Mouse (Mus musculus) spleen, postnatal 14 days (tissue): ENCODE results near the gene Fam19a5.

Experiments
- DNase-seq, 2 experiments: peaks; one replicate each; pipeline ENCODE4 v3.0.0; 2021 to 2022; ENCODE audit warnings: low spot score in 2 of 2

The Fam19a5 gene

DNA sequence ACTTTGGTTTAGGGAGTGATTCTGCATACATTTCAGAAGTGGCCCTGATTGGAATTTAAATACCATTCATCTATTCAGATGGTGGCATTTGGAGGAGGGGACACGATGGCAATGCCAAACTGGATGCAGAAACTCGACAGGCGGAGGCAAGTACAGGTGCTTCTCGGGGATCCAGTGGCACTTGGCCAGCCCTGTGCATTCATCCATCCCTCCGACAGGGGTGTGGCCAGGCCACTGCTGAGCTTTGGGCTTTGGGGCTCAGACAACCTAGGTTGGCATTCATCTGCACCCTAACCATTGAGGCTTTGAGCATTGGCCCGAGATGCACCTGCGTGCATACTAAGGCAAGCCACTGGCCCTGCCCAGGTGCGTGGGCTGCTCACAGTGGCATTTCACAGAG, 52.6 kb downstream of the Fam19a5 start:
- DNase-seq = no peak

DNA sequence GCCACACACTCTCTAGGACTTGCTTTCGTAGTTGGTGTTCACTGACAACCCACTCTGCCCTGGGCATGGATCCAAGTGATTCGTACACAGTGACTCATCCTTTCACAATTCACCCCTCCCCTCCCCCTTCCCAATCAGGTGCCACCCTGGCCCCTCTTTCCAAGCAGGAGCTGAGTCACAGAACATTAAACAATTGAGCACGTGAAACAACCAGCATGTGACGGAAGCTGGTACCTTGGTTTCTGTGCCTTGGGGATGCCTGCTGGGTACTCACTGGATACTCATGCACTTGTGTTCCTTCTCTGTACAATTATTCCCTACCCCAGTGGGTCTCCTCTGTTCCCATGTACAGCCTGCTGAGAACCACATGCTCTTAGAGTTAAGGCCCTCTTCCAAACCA, 53.0 kb downstream of the Fam19a5 start:
- no peak for DNase-seq

DNA sequence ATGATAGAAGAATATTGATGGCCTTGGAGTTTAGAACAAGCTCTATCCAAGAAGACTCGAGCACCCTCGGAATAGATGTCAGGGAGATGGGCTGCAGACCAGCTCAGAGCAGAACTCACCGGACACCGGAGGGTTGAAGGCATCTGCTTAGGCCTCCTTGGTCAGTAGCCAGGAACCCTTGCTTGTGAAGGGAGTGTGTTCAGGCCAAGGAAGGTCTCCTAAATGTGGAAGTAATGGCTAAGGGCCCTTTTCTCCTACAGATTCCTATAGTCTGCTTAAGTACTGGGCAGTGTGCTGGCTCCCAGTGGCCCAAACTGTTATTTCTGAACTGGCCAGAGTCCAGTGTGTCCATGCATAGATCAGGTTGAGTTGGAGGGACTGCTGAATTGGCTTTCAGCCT, 53.7 kb downstream of the Fam19a5 start:
- no peak for DNase-seq

DNA sequence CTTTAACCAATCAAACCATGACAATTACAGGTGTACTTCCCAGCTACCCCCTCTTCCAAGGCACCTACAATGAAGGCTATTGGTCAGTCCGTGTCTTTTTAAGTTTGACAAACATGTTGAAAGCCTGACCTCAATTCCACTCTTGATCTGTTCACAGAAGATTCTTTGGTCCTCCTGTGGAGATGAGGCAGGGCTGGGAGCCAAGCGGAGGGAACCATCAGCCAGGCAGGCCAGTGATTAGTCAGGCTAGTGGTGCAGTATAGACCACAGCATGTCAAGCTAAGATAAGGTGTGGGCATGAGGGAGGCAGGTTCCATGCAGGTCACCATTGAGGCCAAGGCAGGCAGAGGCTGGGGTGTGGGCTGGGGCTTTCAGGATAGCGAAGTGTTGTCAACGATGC, 54.5 kb downstream of the Fam19a5 start:
- DNase-seq = no peak

DNA sequence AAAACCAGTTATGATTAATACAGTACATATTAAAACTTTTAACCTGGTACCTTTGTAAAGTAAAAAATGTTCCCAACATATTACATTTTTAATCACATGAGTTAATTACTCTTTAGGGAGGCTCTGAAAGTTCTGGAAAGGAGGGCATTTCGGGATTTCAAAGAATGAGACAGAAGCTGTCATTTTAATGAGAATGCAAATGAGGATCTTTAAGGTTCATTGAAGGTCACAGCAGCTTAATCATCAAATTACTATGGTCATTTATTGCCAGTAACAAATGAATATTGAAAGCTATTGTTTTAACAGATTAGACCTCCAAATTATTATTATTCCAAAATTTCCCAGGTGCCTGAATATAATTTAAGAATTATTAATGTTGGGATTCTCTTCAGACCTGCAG, 59.2 kb downstream of the Fam19a5 start:
- DNase-seq = no peak

DNA sequence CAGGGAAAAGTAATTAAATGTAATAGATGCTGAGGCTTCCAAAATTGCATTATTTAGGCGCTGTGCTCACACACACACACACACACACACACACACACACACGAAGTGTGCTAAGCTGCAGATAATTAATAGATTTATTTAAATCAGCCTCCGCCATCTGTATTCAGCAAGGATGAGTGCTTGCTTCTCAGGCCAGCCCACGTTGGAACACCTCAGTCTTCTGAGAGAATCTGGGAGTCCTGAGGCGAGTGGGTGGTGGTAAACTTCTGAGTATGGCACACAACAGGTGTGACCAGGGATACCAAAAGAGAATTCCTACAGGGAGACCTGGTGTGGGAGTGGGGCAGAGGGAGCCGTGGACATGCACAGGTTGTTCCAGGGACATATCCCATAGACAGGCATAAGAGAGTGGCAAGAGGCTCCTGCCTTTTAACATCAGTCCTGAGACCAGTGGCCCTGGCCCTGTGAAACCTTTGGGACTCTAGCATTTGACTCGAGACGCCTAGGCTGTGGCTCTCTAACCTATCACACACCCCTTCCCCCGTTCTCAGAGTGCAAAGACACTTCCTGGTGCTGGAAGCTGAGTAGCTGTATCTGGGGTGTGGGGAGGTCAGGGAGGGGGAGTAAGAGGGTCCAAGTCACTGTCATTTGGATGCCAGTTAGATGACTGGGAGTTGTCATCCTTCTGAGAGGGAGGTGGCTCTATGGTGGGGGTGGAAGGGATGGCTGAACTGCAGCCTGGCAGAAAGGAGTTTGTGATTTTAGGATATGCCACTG, 61.6 kb downstream of the Fam19a5 start:
- no peak for DNase-seq

DNA sequence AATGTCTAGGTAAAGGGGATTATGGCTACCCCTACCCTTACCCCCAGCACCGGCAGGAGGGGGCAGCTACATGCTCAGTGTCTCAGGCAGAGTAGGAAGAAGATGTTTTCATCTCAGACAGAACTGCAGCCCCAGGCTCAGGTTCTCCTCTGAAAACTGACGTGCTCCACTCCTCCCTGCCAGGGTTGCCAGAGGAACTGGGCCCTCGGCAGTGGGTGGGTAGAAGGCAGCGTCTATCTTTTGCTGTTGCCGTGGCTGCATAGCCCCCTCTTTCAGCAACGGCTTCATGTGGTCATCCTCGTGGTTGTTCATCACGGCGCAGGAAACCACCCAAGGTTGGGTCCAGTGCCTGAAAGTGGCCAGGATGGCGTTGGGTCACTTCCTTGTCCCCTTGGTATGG, 62.6 kb downstream of the Fam19a5 start:
- no peak for DNase-seq

DNA sequence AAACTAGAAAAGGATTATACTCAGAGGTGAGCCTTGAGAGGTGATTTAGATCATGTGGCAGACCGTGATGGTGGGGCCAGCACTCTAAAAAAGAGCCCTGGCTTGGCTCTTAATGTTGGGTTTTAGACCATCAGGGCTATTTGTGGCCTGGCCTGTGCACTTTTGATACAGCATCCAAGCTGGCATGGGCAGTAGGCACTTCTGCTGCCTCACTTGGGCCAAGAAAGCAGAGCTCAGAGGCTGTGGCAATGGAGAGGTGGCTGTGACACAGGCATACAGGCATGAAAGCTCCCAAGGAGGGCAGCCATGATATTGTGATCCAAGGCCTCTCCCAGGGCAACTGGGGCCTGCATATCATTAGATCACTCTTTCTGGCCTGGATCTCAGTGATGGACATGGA, 65.1 kb downstream of the Fam19a5 start:
- no peak for DNase-seq

DNA sequence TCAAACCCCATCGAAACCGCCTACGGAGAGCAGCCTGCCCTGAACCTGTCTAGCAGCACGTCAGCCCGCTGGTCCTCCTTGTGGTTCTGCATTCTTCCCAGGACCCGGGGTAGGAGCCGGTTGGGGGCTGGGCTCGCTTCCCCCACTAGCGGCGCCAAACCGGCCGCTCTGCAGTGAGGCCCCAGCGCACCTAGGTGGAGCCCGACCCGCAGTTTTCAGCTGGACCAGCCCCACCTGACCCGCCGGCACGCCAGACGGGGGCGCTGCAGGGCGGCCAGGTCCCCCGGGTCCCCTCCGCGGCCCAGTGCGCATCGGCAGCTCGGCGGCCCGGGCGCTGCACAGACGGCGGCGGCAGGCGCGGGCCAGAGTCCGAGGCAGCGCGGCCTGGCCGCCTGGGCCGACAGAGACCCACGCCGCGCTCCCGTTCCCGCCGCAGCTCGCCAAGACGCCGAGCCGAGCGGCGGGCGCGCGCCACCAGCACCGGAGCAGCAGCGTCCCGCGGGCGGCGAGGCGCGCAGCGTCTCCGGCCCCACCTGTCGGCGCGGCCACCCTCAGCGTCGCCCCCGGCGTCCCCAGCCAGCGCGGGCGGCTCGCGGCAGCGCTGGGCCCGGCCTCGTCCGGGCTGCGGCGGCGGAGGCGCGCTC, 80.0 kb downstream of the Fam19a5 start:
- no peak for DNase-seq

DNA sequence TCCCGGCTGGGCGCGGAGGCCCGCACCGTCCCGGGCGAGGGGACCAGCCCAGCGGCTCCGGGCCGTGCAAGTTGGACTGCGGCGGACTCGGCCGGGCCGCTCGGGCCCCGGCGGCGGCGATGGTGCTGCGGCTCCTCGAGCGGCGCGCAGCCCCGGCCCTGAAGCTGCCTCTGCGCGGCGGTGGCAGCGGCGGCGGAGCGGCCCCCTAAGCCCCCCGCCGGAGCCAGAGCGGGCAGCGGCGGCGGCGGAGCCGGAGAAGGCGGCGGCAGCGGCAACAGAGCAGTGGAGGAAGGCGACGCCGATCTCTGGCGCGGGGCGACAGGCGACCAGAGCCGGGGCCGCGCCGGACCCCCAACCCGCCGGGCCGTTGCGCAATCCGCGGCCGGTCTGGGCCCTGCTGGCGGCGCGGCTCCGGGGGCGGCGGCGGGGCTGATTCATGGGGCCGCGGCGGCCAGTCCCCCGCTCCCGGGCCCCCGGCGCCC, 80.6 kb downstream of the Fam19a5 start:
- no peak for DNase-seq

DNA sequence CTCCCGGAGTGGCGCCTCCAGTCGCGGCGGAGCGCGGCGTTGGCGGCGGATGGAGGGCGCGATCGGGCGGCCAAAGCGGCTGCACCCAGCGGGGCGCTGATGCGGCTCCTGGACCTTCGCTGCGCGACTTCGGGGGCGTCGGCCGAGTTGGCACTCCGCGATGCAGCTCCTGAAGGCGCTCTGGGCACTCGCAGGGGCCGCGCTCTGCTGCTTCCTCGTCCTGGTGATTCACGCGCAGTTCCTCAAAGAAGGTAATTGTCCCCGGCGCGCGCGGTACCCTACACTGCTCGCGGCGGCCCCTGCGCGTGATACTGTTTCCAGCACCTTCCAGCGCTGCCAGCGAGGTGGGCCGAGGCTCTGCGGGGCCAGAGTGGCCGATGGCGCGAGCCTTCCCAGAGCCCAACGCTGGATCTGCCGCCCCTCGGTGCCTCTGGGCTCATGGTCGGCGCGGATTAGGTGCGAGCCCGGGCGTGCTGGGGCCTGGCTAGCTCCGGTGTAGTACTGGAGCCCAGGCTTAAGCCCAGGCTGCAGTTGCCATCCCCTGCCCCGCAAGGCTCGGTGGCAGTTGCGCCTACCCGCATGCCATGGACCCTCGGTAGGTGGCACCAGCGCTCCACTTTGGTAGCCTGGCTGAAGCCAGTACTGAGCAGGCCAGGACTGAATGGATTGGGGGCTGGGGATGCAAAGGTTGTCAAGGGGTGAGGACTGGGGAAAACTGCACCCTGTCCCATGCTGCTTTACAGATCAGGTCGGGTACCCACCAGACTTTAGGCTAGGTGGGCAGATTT, 81.3 kb downstream of the Fam19a5 start:
- no peak for DNase-seq

DNA sequence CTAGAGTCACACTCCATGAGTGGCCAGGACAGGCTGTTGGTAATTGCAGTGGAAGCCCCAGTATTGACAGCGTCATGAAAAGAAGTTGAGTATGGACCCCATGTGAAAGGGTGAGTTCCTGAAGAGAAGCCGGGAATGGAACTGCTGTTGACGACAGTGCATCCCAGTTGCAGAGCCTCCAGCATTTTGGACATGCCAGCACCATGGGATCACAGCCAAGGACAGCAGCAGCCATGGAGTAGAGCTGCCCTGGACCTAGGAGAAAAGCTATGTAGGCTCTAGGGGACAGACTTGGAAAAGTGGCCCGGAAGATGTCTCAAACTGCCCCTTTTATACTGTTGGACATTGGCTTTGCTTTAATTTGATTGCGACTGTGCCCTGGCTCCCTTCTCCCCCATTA, 91.2 kb downstream of the Fam19a5 start:
- DNase-seq = no peak

DNA sequence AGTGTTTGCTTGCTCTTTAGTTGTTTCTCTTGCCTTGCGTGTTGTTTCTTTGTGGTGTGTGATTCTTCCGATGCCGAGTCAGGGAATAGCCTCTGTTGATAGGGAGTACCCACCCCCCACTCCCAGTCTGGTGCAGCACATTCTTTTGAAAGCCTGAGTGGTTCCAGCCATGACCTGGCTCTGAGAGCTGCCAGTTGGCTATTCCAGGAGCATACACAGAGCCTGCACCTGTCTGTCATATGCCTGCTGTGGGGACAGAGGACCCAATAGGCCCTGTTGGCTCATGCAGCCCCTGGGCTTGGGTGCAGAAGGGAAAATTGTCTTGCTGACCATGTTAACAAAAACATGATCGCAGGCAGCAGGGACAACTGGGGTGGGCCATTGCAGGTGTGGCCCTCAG, 92.3 kb downstream of the Fam19a5 start:
- no peak for DNase-seq

DNA sequence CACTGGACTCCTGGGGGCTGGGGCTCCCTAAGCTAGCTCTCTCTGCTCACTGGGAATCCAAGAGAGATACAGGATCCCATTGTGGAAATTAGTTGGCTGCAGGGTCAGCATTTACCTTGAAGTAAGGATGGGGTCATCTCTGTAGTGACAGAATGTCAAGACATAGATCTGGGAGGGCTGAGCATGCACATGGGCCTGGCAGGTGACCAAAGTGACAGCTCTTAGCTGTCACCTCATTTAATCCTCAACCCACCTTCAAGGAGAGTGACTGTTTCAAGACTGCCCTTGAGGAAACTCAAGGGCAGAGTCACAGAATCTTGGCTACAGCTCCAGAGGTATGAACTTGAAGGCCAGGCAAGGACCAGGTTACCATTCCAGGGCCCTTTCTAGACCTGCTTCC, 93.1 kb downstream of the Fam19a5 start:
- DNase-seq = no peak

DNA sequence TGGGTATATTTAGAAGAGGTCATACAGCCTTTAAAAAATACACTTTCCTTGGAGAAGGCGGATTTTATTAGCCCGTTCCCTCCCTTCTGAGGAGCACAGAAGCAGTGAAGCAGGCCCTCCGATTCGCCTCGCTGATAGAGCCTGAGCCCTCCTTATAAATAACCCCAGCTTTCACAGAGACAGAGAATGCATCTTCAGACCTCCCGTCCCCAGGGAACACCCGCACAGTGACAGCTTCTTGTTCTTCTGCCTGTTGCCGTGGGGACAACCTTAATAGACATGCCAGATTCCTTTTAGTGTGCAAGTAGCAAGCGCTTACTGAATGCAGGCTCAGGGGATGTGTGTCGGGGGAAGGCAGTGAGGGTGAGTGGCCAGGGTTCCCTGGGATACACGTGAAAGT, 94.2 kb downstream of the Fam19a5 start:
- no peak for DNase-seq

DNA sequence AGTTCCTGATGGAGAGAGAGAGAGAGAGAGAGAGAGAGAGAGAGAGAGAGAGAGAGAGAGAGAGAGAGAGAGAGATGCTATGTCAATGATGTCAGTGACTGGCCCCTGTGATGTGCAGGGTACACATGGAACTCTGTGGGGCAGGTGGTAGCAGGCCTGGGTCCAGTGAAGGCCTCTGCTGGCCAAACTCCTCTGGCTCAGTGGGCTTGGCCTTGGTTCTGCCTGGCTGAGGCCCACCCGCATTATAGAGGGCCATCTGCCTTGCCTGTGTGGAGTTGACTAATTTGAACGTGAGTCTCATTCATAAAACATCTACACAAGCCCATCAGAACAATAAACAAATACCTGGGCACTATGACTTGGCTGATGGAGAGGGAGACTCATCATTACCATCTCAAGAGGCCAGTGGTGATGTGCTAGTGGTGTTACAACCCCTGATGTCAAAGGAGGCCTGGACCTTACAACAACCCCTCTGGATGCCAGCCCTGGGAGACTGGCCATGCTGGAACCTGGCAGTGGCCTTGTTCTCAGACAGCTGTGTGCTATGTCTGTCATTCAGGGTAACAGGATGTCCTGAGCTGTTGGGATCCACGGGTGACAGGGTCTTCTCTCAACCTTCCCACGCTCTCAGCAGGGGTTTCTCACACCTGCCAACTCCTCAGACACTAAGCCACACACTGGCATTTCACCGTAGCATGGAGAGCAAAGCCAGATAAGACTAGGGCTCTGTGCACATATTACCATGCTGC, 102.4 kb downstream of the Fam19a5 start:
- DNase-seq = no peak

DNA sequence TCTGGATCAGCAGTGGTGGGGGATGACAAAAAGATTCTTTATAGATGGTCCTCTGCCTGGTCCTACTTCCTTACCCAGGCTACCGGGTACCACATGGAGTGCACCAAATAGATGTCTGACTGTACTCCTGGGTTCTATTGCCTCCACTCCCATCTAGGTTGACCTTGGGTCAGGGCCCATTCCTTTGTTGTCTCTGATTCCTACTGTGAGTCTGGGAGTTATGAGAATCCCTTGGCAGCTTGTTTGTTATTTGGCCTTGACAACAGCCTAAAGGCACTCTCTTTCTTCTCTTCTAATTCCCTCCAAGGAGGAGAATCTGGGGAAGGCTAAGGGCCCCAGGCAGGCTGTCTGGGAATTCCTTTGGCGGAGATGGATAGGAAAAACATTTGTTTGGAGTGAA, 105.6 kb downstream of the Fam19a5 start:
- DNase-seq = no peak

DNA sequence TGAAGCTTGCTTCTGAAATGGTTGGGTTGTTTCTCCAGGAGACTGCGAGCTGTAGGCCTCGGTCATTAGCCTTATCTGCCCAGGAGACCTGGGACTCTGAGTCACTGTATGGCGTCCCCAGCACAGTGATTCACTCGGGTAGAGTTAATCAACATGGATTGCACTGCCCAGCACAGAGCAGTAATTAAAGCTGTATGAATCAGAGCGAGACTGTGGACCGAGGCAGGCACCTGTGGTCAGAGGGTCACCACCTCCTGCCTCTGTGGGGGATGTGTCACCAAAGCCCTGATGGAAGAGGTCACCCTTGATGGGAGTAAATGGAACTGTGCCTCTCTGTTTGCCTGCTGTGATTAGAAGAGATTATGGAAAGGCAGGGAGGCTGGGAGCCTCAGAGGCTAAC, 110.5 kb downstream of the Fam19a5 start:
- no peak for DNase-seq

DNA sequence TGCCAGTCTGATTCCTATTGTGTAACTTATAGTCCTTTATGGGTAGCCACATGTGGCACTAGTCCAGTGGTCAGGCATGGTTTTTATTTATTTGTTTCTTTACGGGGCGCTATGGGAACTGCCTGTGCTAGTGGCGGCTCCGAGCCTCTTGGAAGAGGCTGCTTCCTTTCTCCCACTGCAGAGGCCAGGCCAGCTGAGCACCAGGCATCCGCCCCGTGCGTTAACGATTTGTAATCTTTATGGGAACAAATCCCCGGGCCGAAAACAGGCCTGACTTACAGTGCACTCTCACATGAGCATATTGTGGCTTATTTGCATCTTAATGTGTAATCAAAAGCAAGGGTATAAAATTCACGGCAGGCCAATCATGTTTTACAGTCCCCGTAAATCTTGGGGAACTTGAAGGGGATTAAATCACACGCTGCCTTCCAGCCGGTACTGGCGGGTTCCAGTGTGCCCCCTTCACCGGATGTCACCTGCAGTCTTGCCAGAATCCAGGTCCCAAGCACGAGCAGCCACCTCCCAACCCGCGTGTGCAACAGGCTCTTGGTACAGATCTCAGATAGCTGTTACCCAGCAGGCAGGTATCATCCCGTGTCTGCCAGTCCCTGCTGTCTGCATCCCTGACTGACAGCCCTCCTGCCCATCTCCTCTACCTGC, 112.5 kb downstream of the Fam19a5 start:
- no peak for DNase-seq

DNA sequence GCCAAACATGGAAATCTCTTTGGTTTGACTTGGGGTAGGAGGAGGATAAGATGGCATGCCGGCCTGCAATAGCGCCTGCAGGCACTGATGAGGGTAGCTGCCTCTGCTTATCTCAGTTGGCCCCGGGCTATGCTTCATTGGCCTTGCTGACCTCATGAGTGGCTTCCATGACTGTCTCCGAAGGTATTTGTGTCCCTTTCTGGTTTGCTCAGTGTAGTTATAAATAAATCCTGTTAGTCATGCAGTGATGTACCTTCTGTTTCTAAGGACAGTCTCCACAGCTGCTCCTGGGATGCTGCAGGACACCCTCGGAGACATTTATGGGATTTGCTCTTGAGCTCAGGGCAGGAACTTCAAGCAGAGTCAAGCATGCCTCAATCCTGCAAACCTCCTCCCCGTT, 115.6 kb downstream of the Fam19a5 start:
- no peak for DNase-seq

DNA sequence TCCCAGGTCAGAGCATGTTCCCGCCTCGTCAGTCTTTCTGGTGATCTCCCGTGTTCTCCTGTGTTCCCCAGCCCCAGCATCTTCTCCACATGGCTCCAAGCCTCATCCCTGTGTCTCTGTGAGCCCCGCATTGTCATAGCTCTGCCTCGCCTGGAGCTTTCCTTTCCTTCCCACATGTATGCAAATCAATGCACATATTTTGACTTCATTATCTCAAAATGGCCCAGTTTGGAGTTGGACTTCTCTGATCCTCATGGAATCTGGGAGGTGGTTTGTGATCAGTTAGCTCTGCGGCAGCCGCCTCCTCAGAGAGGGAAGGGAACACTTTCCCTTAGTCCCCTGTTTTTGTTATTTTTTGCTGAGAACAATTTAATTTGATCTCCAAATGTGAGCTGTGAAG, 117.9 kb downstream of the Fam19a5 start:
- no peak for DNase-seq
